Mouse (Mus musculus) CD8-positive naive resting alpha-beta T cell, adult 2 months (primary cell): ENCODE measurements at regions not wholly inside any gene's neighbourhood (a gene's known extent, or its start where the extent isn't known, plus 50 kb on each side); places are given as distances from the start of the nearest gene placed in this dataset.
"Not testable (repeated sequence)": the region's sequence is repeated elsewhere in the genome, so short reads cannot be mapped to it uniquely, and the experiment has no call there.

Source experiments
- DNase-seq, 2 experiments: peaks; one replicate each; pipeline ENCODE4 v3.0.0; 2022; ENCODE audit warnings: low read depth in 2 of 2, low spot score in 2 of 2

GRCm38 (mm10) chr5:91892338-91892737 is 70.5 kb downstream of the Rchy1 start:
- DNase-seq, result no peak

GRCm38 (mm10) chr5:91881771-91882170 is 81.1 kb downstream of the Rchy1 start:
- DNase-seq, result no peak

GRCm38 (mm10) chr5:91880231-91880630 is 82.6 kb downstream of the Rchy1 start:
- DNase-seq, result no peak

GRCm38 (mm10) chr5:91878627-91879026 is 84.2 kb downstream of the Rchy1 start:
- DNase-seq, result no peak

- DNase-seq, result no peak
These were observed 86.2 kb downstream of the Rchy1 start for GRCm38 (mm10) chr5:91876682-91877031.

- no peak for DNase-seq
These were observed 86.8 kb downstream of the Rchy1 start for GRCm38 (mm10) chr5:91875875-91876681.

GRCm38 (mm10) chr5:91872816-91873215 is 90.1 kb downstream of the Rchy1 start:
- no peak for DNase-seq

- DNase-seq, result no peak
These were observed 93.1 kb downstream of the Rchy1 start for GRCm38 (mm10) chr5:91869791-91870190.

- no peak for DNase-seq
These were observed 96.7 kb downstream of the Rchy1 start for GRCm38 (mm10) chr5:91866184-91866583.

GRCm38 (mm10) chr5:91865365-91865764 is 97.5 kb downstream of the Rchy1 start:
- DNase-seq, result no peak

- no peak for DNase-seq
These were observed 100.0 kb downstream of the Rchy1 start for GRCm38 (mm10) chr5:91862843-91863242.

GRCm38 (mm10) chr5:91862243-91862642 is 100.6 kb downstream of the Rchy1 start:
- DNase-seq, result no peak

- DNase-seq, result no peak
These were observed 101.3 kb downstream of the Rchy1 start for GRCm38 (mm10) chr5:91861440-91862187.

- no peak for DNase-seq
These were observed 102.4 kb downstream of the Rchy1 start for GRCm38 (mm10) chr5:91860489-91860888.

GRCm38 (mm10) chr5:91852330-91852729 is 110.5 kb downstream of the Rchy1 start:
- no peak for DNase-seq

- not testable (repeated sequence) for DNase-seq
These were observed 111.9 kb downstream of the Rchy1 start for GRCm38 (mm10) chr5:91850862-91851569.

- DNase-seq, result no peak
These were observed 112.4 kb downstream of the Rchy1 start for GRCm38 (mm10) chr5:91850440-91850839.

GRCm38 (mm10) chr5:91849533-91849932 is 113.3 kb downstream of the Rchy1 start:
- no peak for DNase-seq

GRCm38 (mm10) chr5:91849114-91849513 is 113.8 kb downstream of the Rchy1 start:
- DNase-seq, result no peak

- no peak for DNase-seq
These were observed 114.3 kb downstream of the Rchy1 start for GRCm38 (mm10) chr5:91848528-91848927.

- no peak for DNase-seq
These were observed 119.8 kb downstream of the Rchy1 start for GRCm38 (mm10) chr5:91843044-91843443.

GRCm38 (mm10) chr5:91841066-91841465 is 121.8 kb downstream of the Rchy1 start:
- no peak for DNase-seq
